Mouse (Mus musculus) thymus, postnatal 10 days (tissue): ENCODE results near the gene Gm20388.

Experiments used
- DNase-seq, 2 experiments: peaks; one replicate each; pipeline ENCODE4 v3.0.0; 2021; ENCODE audit warnings: low spot score in 2 of 2

The Gm20388 gene

DNA sequence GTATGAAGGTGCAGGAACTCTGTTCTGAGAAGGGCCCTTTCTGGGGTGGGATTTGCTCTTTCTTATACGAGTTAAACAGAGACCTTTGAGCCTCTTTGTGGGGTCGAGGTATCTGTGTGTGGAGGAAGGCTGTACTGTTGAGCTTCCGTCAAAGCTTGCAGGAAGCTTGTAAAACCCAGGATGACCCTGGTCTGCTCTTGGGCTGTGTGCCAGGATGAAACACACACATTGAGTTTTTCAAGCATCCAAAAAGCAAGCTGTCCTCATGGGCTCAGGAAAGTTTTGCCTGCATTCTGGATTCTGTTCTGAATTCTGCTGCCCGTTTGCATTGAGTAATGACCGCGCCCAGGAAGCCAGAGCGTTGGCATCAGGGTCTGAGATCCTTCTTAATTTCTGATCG, 4353.4 kb downstream of the Gm20388 start:
- no peak for DNase-seq

DNA sequence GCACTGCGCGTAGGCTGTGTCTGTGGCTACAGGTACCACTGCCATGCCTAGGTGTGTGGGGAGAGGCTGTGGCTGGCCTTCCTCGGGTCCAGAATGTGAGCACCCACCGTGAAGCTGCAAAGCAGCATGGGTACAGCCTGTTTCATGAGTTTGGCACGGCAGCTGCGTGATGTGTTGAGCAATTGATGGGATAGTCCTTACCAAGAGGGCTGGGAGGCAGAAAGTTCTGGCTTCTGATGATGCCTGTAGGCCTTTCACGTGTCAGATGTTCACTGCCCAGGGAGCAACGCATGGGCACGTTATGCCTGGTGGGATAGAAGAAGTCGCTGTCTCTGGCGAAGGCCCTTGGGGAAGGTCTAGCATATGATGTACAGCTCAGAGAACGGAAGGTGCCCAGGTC, 4354.0 kb downstream of the Gm20388 start:
- DNase-seq = no peak

DNA sequence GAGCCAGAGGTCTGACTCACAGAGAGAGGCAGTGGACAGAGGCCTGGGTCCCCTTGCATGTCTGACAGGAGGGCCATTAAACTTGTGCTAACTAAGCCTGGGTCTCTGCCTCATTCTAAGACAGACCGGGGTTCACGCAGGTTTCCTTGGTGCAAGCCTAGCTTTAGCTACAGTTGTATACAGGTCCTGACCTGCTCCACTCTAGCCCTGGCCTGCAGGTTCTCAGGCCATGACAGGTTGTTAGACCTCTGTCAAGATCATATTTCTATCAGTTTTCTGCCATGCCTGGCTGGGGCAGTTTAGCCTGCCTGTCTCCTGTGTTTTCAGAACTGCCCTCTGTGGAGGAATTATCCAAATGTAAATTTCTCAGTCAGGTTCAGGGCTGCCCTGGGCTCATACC, 4354.5 kb downstream of the Gm20388 start:
- no peak for DNase-seq

DNA sequence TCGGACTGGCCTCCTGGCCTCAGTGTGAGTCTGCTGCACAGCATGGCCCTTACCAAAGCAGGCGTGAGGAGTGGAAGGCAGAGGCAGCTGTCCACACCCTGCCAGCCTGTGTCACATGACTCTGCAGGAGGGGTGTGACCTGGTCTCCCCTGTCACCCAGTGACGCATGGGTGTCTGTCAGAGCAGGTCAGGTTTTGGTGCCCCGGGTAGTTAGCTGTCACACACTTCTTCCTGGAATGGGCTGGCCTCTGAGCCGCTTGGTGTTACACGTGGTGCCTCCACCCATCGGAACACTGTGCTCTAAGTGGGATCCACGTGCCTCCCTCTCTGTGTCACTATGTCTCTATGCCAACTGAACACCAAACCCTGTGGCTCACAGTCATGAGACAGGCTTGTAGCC, 4355.2 kb downstream of the Gm20388 start:
- DNase-seq = no peak

DNA sequence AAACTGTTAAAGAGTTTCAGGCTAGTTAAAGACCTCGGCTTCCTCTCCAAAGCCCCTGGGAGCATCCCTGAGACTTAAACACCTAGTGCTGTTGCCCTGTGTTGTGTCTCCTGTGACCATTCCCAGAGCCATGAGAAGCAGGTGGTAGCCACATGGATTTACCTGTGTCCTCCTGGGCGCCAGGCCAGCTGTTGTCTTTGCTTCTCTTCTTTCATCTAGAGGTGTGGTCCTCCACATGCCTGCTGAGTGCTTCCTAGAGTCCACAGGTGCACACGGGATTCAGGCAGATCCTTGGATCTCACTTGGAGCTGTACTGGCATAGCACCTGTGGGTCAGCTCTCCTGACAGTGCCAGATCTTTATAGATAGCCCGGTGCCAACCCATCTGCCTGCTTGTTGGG, 4356.6 kb downstream of the Gm20388 start:
- DNase-seq = no peak

DNA sequence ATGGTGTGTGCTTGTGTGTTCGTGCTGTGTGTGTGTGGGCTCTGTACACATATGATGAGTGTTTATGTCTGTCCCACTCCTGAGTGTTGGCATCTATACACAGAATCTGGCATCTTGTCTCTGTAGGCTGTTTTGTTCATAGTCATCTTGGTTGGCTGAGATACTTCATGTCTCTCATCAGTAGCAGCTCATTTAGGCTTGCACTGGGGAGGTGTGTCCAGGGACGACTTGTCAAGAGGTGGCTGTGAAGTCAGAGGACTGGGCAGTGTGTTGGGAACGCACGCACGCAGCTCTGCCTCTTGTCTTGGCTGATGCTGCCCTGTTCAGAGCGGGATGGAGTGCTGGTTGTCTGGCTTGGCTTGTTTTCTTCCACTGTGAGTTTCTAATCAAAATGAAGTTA, 4359.9 kb downstream of the Gm20388 start:
- no peak for DNase-seq

DNA sequence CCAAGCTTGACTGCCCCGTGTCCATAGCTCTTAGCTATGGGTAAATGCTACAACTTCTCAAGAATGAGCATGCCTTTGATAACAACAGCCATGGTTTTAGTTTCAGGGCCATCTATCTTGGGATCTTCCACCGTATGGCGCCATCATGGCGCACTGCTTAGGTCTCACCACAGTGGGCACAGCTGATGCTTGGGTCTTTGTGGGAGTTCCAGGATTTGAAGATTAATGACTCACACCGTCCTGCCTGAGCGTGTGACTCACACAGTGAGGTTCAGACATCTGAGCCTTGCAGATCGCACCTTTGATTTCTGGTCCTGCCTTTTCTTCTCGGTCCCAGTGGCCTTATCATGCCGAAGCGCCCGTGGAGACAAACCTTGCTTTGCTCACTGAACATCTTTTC, 4360.3 kb downstream of the Gm20388 start:
- no peak for DNase-seq

DNA sequence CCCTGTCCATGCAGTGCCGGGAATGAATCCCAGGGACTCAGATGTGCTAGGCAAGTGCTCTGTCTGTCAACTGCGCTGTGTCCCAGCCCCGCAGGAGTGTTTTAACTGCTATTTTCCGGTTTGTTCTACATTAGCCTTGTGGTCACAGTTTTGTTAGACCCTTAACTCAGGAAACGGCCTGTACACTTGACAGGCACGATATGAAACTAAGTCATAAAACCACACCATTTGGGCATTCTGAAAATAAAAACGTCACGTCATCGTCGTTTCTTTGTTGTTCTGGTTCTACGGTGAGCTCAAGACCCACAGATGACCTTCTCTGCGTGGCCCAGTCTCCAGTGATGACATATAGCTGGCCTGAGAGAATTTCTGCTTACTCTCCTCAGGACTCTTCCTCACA, 4360.9 kb downstream of the Gm20388 start:
- no peak for DNase-seq

DNA sequence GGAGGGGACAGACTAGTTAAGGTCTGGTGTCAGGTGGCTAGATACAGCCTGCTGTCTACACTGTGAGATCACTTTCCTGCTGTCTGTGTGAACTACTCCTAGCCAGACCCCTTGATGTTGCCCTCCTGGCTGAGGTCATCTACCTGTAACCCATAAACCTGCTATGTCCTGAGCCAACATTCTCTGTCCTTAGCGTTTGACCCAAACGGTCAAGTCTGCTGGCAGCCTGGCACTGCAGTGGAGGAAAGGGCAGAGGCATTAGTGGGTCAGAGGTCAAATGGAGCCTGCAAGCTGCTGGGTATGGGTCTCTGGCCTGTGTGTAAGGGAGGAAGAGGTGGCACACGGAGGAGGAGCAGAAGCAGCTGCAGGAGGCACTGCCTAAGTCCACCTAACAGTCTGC, 4362.2 kb downstream of the Gm20388 start:
- no peak for DNase-seq

DNA sequence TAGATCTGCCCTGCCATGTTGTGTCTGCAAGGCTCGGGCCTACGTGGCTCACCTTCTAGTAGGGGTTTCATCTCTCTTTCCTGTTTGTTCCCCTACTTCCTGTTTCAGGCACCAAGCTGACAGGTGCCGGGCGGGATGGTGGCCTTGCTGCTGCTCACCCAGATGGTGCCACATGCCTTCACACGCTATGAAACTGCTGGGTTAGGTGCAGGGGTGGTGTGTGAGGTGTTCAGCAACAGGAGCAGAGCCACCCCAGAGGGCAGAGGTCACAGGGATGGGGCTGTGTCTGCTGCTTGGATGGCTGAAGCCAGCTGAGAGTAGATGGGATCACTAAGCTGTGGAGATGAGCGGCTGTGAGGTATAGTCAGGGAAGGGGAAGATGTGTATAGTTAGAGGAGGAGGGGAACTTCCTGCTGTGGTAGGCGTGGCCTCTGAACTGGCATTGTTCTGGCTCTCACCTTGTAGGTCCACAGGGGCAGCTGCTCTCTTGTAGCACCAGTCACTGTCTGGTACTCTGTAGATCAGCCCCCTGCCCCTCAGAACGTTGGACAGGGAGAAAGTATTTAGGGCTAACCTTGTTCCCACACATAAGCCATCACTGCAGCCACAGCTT, 4363.1 kb downstream of the Gm20388 start:
- DNase-seq = peak; percentile 74 to 82

DNA sequence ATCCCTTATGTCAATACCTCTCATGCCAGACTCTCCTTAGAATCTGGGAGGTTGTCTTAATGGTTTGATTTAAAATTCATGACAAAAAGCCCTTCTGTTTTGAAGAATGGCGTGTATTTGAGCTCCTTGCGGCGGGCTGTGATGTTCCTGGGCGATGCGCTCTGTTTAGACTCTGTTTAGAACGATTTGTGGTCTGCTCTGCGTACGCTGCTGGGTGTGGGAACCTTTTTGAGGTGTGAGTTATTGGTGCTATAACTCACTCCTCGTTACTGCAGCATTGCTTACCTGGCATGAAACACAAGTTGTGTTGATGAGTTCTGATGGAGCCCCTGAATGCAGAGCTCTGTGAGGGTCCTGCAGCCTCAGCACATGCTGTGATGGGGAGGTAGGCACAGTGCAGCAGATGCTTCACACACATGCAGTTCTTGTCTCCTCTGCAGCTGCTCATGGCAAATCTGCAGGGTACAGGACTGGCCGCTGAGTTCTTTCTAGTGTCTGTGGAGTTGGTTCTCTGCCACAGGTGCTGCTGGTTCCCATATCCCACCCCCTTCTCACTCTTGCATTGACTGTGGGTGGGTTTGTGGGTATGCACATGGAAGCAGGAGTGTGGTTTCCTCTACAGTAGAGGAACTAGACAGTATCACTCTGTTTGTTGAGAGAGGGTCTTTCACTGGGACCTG, 4363.9 kb downstream of the Gm20388 start:
- DNase-seq = peak; percentile 58 to 67

DNA sequence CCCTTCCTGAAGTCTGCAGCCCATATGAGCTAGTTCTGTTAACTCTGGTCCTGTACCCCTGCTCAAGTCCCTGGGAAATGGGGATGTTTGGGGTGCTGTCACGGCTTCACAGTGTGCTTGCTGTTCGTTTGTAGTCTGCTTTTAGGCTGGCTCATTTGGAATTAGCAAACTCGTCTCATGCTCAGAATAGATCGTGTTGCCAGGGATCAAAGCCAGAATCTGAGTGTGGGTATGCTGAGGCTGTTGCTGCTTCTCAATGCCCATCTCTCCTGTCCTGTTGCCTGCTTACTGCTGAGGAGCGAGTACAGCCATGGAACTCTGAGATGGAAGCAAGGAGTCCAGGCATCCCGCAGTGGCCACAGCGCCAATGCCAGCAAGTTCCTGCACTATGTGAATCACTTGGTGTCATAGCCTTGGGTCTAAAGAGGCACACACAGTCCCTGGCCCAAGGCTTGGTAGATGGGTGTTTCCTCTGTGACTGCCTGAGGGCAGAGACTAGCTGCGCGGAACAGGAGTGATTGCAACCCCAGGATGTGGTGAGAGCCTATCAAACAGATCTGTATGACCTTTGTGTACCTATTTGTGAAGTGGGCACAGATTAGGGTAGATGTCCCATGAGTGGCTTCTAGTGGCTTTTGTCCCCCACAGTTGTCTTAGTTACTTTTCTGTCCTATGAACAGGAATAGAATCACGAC, 4364.9 kb downstream of the Gm20388 start:
- DNase-seq = no peak

DNA sequence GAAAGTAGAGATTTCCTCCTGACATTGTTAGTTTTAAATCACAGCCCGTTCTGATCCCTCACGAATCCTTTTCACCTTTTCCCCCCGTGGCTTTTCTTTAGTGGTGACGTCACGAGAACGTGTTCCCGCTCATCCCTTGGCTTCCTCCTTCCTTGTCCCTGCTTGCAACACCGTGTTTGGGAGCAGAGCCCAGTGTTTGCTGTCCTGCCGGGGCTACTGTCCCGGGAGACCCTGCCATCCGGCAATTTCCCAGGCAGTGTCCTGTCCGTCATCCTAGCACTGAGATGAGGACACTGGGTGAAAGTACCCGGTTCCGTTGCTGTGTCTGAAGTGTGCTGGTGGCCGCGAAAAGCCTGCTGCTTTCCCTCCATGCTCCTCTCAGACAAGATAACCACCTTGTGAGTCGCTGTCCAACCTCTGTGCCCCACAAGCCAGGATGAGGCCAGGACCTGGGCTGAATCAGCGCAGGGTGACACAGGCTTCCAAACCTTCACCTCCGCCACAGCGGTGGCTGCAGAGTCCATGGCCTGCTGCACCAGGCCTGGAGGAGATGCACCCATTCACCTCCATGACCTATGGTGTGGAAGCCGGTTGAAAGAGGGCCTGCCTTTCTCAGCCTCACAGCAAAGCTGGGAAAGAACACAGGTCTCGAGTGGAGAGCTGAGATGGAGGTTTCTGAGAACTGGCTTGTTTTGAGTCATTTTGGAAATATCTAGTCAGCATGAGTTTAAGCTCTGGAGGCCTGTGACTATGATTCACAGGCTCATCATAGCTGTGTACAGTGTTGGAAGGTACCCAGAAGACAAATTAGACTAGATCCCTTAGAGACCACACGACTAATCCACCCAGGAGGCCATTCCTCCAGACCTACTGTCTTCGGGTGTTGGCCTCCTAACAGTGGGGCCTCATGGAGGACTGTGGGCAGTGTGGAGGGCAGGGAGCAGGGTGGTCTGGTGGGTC, 4367.6 kb downstream of the Gm20388 start:
- DNase-seq = no peak

DNA sequence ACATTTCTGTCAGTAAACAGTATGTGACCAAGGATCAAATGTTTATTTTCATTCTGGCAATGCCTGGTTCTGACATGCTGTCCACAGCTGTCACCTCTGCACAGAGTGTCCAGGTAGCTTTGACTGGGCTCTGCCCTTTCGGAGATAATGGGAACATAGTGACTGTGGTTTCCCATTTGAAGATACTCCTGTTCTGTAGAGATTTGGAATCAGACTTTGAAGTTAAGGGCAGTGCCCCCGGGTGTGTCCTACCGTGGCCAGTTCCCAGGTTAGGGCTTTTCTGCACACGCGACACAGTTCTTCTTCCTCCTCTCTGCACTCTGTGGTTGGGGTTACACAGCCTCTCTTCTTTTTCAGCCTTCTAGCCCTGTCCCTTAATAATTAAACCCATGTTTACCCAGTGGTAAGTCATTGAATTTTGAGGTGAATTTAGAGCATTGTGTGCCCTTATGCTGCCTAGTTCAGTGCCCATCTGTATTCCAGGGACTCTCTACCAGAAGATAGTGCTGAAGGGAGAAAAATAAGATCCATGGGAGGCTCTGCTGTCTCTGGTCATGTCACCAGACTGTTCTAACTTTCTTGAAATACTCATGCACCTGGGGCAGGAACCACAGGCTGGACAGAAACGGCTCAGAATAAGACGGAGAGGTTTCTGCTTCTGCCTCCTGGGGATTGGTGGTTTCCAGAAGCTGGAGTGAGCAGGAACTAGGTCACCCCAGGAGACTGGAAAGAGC, 4368.5 kb downstream of the Gm20388 start:
- no peak for DNase-seq

DNA sequence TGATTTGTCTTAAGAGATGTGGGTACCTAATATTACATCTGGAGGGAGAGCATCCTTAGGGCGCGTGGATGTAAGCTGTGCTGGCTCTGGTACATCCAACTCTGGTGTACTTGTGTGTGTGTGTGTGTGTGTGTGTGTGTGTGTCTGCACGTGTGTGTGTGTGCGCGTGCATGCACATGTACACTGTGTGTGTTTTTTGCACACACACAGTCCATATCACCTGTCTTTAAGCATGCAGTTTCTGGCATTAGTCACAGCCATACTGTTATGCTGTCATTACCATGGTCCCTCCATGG, 4369.0 kb downstream of the Gm20388 start:
- no peak for DNase-seq

DNA sequence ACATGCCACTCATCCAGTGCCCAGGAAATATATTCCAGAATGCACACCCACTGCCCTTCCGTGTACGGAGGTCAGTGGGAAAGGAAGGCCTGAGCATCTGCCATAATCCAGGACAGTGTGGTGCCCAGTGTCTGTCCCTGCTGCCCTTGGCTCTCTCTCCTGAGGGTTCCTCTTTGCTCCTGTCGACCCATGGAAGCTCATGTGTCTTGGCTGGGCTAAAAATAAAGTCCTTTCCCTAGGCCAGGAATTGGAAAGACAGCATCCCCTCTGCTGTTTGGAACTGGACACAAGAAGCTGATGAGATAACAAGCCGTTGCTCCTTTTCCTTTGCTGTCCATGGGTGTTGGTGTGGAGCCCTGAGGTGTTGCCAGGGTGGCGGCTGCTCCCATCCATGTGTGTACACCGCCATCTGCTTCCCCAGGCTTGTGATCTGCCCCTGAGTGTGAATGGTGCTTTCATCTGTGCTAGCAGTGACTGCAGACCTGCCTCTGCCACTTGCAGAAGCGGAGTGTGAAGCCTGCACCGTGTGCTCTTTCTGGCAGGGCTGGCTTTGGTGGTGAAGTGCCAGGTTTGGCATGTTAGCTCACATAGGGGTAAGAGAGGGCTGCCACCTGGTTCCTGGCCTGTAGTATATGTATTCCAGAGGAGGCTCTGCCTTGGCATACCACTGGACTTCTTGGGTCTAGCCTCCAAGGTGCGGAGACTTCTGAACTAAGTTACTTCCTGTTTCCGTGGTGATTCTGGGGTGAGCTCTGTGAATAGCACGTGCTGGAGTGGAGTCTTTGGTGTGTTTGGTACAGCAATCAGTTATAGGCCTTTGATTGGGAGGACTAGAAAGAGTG, 4371.3 kb downstream of the Gm20388 start:
- no peak for DNase-seq

DNA sequence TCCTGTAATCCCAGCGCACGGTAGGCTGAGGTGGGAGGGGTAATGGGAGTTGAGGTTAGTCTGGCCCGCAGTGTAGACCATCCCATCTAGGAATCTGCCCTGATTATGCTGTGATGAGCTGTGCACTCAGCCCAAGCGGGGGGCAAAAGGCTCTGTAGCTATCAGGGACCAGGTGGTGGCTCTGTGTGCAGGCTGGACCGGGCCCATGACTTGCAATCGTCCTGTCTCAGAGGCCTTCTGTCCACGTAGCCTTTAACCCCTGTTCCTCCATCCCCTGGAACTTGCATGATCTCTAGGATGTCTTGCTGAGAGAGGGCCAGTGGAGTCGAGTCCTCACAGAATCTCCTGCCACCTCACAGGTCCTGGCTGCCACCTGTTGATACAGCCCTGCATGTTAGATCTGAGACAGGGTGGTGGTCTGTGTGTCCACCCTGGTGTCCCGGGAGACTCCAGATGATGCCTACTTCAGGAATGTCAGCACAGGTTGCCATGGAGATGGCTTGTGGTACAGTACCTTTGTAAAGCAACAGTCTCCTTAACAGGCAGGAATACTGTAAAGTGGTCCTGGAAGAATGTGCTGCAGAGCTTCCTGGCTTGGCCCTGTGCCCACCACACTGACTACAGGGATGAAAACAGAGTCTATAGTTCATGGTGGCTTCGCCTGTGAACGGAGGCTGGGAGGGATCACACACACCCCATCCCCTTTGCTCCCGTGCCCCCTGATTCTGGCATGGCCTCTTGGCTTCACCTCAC, 4372.4 kb downstream of the Gm20388 start:
- DNase-seq = no peak

DNA sequence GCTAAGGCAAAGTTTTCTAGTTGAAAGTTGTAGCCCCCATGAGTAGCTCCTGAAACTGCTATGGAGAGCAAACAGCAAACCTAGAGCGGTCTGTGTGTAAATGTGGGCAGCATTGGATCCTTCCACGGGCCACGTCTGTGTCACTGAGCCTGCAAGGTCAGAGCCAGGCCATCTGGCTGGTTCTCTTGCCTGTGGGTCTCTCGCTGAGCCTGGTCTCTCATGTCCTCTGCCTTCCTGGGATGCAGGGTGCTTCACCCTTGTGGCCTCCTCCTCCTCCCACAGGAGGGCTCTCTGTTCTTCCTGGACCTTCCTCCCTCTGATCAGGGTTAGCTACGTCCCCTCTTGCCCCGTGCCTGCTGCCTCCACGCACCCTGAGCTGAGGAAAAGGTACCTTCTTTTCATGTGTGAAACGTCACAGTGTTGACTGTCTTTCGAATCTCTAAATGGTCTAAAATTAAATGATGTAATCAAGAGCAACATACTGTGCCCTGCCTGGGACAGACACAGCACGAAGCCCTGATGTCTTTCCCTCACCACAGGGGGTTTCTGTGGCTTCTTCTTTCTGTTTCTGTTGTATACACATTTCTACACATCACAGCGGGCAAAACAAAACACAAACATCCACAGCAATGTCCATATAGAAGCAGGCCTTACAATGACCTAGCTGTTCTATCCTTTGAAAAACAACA, 4373.1 kb downstream of the Gm20388 start:
- DNase-seq = no peak

DNA sequence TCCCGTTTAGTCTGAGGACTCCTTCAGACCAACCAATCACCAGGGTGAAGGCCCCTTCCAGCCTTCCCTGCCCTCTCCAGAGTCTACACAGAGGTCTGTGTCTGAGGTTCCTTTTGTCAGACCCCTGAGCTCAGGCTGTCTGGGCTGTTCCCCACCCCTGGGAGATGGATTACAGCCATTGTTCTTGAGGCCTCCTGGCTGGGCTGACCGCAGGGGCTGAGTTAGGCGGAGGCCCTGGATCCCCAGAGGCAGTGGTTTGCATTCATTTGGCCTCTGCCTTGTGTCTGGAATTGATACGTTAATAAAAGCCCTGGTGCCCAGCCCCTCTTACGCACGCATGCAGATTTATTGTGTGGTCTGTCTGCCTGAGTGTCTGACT, 4373.7 kb downstream of the Gm20388 start:
- no peak for DNase-seq
